Mouse (Mus musculus): ENCODE measurements around the gene Cnn3. TPM values are rescaled to one million over a fixed set of nuclear protein-coding genes. Genes with fewer than 3 reads are reported as not detected.
A peak's percentile ranks its signal among the peaks of the same experiment; 100 is the strongest.

Gene Cnn3
- total RNA-seq, 1 experiment from 2014 or later, result 91.2 TPM

DNA sequence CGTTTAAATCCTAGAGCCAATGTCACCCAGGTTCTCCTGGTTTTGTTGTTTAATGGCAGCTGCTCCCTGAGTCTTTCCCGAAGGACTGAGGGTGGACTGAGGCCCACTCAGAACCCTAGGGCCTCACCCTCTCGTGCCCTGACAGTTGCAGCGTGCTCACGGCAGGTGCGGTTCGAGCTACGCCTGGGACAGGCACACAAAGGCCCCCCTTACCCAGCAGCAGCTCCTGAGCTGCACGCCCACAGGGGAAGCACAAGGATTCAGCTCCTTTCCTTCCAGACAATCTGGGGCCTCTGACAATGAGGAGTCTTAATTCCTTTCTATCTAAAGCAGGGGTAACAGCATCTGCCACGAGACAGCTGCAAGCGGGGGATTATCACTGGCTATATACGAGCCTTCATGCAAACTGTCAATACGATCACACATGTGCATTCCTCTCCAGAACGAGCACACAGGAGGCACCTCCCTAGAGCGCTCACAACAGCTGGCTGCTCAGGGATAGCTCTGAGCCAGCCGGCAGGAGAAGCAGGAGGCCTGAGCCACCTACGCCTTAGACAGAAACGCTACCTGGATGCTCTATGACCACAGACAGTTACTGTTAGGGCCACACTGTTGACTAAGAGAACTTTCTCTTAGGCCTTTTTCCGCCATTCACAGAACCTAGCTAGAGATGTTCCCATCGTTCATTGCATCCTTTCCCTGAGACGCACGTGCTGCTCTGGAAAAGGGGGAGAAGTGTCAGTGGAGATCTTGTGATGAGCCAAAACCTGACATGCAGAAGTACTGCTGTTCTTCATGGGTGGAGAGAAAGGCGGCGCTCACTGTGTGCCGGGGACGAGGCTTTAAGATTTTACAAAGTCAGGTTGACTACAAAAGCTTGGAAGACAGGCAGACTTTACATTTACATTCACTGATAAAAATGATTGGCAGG lies 54.0 kb downstream of the Cnn3 start:
- no peak for ATAC-seq (ENCODE audit: extremely low read depth, insufficient number of reproducible peaks, low FRiP score, poor library complexity, severe bottlenecking)

DNA sequence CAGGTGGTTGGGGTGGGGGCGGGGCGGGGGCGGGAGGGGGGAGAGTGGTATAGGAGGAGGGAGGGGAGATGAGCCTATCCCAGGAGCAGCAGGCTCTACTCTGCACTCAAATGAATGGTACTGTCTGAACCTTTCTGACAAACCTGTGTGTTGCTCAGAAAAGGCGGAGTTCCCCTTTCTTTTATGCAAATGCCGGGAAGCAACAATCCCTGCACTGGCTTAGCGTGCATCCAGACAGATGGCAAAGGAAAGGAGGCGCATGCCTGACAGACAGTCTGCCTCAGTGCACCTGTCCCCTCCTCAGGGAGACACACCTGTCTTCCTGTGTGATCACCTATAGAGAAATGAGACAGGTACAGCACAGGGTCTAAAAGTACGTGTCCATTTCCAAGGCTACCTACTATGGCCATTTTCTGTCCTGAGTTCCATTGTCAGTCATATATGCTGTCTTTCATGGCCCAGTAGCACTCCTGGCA lies 54.7 kb downstream of the Cnn3 start:
- ATAC-seq (ENCODE audit: extremely low read depth, insufficient number of reproducible peaks, low FRiP score, poor library complexity, severe bottlenecking), result no peak

DNA sequence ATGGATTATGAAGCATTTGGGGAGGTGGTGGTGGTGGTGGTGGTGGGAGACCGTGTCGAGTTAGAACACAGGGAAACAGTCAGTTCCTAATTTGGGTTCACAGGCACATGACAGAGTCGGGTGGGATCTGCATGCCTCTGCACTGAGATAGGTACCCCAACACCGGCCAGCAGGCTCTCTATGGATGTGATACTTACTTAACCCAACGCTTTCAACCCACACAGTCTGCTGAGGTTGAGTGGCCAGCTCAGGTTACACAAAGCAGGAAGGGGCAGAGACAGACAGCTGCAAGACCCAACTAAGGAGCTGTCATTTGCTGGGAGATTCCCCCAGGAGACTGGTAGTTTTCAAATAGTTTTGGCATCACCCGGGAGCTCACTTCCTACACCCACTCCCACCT lies 55.3 kb downstream of the Cnn3 start:
- no peak for ATAC-seq (ENCODE audit: extremely low read depth, insufficient number of reproducible peaks, low FRiP score, poor library complexity, severe bottlenecking)

DNA sequence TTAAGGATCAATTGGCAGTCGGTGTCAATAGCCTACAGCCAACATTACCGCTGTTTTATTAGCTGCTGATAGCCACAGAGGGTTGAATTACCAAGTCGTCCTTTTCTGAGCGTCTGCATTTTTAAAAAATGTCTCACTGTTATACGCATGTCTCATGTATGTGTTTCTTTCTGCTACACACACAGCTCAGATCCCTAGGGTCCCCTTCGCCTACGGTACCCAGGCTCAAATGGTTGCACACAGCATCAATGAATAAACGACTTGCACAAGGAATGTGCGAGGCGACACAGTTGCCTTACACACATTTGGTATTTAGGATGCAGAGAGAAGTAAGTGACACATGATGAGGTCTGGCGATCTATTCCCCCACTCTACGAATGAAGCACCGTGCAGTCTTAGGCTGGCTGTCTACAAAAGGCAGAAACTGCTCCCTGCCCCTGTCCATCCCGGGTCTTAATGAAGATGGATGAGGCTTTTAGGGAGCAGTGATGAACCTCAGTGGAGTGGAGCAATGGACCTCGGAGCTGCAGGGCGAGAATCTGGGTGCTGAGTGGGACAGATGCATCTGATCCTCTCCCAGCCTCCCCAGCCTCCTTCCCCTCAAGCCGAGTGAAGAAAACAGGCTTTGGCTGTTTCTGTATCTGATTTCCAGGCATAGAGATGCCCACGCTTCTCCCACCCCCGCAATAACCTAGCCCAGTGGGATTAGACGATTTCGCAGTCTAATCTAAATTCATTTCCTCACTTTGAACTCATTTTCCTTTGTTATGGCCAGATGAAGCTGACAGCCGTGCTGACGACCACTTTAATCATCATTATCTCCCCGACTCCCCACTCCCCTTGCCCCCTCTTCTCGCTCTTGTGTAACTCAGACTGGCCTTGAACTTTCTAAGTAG lies 57.2 kb downstream of the Cnn3 start:
- no peak for ATAC-seq (ENCODE audit: extremely low read depth, insufficient number of reproducible peaks, low FRiP score, poor library complexity, severe bottlenecking)

DNA sequence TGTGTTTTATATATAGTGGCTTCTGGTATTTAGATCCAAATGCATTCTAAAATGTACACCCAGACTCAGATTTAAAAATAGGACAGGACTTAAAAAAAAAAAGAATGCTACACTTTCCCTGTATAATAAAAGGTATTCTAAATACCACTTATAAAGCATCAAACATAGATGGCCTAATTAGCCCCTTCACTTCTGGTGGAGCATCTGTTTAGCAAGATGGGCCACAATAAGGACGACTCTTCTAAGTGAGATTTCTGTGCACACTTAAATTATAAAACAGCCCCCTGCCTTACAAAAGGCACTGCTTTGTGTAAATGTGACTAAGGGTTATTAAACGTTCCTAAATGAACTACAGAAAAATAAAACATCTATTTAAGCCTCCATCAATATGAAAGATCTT lies 58.9 kb downstream of the Cnn3 start:
- ATAC-seq (ENCODE audit: extremely low read depth, insufficient number of reproducible peaks, low FRiP score, poor library complexity, severe bottlenecking), result no peak

DNA sequence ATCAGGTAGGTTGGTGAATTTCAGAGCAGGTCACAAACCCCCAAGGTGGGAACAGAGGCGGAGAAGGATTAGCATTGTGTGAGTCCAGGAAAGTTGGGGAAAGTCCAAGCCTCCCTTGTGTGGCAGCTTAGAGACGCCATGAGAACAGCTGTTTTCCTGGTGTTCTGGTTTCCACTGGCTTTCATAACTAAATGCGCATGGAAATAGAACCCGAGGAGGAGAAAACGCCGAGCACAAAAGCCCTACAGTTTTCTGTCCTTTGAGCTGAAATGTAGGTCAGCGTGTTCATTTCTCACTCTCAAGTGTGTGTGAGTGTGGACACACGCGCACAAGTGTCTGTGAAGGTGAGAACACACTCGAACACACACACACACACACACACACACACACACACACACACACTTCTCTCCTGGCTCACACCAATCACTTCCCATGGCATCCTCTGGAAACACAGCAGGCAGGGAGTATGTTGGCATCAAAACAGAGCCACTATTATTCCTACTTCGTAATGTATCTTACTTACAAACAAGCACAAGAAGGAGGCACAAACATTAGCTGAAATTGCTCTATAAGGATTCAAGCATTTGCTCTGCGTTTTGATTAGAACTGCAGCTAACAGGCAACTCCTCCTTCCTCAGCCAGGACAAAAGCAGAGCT lies 63.3 kb downstream of the Cnn3 start:
- no peak for ATAC-seq (ENCODE audit: extremely low read depth, insufficient number of reproducible peaks, low FRiP score, poor library complexity, severe bottlenecking)

DNA sequence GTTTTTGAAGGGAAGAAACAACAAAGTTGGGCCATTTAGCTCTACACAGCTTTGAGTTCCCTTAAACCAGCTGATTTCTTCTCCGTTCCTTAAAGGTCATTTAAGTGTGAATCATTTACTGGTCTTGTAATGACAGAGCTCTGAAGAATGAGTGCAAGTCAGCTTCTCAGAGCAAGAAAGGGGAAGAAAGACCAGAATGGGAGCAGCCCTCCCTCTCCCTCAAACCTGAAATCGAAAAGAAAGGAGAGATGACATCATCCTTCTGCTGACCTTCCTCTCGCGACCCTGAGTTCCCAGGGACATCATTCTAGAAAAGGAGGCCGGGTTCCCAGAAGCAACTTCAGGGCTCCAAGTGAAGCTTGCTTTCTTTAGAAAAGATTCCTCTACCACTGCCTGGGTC lies 64.6 kb downstream of the Cnn3 start:
- ATAC-seq (ENCODE audit: extremely low read depth, insufficient number of reproducible peaks, low FRiP score, poor library complexity, severe bottlenecking), result no peak

DNA sequence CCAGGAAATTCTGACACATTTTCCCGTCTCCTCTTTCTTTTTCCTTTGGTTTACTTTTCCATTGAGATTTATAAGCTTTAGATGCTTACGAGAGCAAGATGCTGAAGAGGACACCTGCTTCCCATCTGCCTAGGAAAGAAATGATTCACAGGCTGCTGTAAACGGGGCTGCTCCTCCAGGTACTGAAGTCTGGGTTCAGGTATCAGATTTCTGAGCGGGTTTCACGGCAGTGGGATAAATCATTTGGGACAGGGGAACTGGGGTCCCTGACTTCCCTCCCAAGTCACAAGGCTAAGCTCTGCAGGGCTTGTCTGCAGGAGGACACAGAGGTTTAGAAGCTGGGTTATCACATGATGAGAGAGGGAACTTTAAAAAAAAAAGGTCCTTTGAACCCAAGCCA lies 65.7 kb downstream of the Cnn3 start:
- no peak for ATAC-seq (ENCODE audit: extremely low read depth, insufficient number of reproducible peaks, low FRiP score, poor library complexity, severe bottlenecking)

DNA sequence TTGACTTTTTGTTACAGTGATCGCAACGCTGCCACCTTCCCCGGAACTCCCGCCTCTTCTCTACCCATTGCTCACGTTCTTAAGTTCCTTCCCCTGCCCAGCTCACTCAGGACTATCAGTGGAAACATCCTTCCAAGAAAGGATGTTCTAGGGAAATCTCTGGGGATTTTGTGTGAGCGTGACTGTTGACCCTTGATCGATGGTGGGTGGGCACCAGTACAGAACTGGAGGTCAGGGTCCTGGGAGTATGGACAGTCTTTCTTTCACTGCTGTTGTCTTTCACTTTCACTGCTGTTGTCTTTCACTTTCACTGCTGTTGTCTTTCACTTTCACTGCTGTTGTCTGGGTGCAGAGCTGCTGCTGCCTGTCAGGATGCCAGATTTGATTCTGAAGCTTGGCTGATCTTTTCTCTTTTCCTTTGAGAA lies 67.7 kb downstream of the Cnn3 start:
- ATAC-seq (ENCODE audit: extremely low read depth, insufficient number of reproducible peaks, low FRiP score, poor library complexity, severe bottlenecking), result peak; percentile 67

DNA sequence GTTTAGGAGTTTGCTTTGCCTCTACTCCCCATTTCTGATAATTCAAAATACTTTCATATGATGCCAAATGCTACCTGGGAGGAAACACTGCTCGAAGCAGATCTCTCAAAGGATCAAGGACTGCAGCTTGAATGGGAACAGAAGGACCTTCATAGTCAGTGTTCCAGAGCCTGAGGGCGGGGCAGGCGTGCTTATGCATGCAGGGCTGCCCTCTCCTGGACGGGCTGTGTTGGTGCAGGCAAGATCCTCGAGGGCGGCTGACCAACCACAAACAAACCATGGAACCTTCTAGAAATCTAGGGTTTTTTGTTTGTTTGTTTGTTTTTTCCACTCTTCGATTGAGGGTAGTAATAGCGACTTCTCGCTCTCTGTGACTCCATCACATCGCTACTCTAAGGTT lies 73.9 kb downstream of the Cnn3 start:
- peak; percentile 90 for ATAC-seq (ENCODE audit: extremely low read depth, insufficient number of reproducible peaks, low FRiP score, poor library complexity, severe bottlenecking)

DNA sequence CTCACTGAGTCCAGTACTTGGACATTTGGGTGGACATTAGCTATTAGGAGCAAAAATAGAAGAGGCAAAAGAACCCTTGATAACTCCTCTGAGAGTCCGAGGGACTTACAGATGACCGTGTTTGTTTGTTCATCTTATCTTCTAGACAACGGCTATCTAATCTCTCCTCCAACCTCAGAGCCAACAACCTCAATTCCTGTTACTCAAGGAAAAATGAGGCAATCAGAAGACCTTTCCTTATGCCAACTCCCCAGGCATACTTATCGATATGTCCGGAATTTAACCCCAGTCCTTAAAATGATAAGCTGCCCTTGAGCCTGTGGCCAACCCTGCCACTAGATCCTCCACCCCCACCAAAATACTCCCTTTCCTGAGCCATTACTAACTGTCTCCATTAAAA lies 74.4 kb downstream of the Cnn3 start:
- ATAC-seq (ENCODE audit: extremely low read depth, insufficient number of reproducible peaks, low FRiP score, poor library complexity, severe bottlenecking), result no peak

DNA sequence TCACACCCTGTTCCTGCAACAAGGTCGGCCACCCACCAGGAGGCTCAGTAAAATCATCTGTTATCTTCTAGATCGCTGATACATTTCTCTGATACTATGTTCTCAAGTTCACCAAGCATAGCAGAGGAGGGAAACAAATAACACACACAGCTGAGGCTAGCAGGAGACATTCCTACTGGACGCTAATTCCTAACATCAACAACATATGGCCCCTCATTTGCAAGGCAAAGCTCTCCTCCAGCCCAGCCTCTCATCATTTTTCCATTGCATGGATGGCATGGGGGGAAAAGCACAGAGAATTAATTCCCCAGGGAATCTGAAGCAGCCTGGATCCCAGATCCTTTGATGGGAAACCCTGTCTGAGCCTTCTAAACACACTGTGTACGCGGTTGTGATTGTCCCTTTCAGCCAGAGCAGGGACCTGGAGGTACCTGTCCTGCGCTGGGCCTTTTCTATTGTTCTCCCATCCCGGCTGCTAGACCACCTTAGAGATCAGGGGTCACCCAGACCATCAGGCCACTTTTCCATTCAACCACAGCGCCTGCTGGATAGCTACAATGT lies 78.7 kb downstream of the Cnn3 start:
- no peak for ATAC-seq (ENCODE audit: extremely low read depth, insufficient number of reproducible peaks, low FRiP score, poor library complexity, severe bottlenecking)

DNA sequence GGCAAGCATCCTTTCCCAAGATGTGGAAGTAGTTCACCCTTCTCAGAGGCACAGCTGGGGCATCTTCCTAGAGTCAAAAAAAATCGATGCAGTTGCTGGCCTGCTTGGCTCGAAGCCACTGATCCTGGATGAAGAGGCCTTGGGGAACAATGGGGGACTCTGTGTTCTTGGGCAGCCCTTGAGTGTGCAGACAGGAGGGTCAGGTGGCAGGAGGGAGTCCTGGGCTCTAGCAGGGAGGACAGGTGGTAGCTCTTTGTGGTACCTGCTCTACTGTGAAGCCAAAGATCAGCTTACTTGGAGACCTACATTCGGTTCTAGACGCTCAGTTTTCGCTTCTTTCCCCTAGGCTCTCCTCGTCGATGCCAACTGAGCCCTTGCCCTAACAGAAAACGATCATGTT lies 79.9 kb downstream of the Cnn3 start:
- ATAC-seq (ENCODE audit: extremely low read depth, insufficient number of reproducible peaks, low FRiP score, poor library complexity, severe bottlenecking), result no peak

DNA sequence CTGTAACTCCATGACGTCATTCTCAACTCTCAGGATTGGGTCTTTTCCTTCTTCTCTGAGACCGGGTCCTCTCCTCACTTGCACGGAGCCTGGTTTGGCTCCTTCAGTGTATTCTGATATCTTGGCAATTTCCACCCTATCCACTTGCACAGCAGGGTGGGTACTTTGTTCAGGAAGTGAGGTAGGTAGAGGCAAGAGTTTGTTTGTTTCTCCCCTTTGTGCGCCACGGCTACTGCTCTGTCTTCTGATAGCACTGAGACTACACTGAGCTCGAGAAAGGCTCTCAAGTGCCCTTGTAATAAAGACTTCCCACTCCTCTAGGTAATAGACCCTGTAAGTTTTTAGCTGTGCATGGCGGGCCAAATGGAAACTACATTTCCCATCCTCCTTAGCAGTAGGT lies 80.5 kb downstream of the Cnn3 start:
- no peak for ATAC-seq (ENCODE audit: extremely low read depth, insufficient number of reproducible peaks, low FRiP score, poor library complexity, severe bottlenecking)

DNA sequence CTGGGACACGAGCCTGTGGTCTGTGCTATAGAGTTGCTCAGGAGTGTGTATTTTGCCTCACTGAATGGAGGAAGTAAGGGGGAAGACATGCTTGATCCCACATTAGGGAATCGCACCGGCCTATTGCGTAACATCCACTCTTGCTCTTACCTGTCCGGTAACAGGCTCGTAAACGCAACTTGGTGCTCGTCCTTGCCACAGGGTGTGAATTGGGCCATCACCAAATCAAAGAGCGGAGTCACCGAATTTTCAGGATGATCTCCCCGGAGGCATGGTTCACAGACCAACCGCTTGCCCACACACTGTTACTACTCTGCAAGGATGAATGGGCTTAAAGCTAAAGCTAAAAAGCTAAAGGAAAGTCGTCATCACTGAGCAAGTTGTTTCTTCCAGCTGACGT lies 81.4 kb downstream of the Cnn3 start:
- ATAC-seq (ENCODE audit: extremely low read depth, insufficient number of reproducible peaks, low FRiP score, poor library complexity, severe bottlenecking), result no peak
